Mouse (Mus musculus) cerebellum, adult 2 months (tissue): ENCODE results near the gene Tmem182.

Source experiments
- CTCF ChIP-seq: fragments of 200-500 bp; IDR thresholded peaks from 2 replicates; pipeline ENCODE4 v1.5.1; 2011; ENCODE audit warnings: low read depth, mild to moderate bottlenecking, control low read depth, low read length, moderate library complexity, borderline replicate concordance; ENCODE audit not compliant: insufficient read depth
- POLR2A ChIP-seq: fragments of 200-500 bp; IDR thresholded peaks from 2 replicates; pipeline ENCODE4 v1.6.1; 2011; ENCODE audit warnings: low read length, control low read depth, borderline replicate concordance; ENCODE audit not compliant: insufficient read depth

DNA sequence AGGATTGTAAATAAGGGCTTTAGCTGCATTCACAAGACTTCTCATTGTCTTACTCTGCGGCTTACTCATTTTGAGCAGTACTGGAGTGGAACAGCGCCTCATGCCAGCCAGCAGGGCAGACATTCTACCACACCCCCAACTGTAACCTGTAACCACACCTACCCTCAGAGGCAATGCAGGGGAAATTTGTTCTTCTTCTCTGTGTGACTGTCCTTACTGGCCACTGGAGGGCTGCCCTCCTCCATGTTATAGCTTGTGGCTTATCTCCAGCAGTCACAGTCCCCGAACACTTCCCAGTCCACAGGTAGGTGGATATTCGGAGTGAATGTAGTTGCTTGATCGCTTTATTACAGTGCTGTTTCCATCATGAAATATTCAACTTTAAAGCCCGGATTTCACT, 59.6 kb downstream of the Tmem182 start:
- no peak for TF ChIP-seq POLR2A
- TF ChIP-seq CTCF = no peak
